Mouse (Mus musculus) c-Kit-positive CD71-negative TER-119-negative erythroid progenitor cells, embryonic 14.5 days (primary cell): ENCODE data around the gene Try4.
A peak's percentile ranks its signal among the peaks of the same experiment; 100 is the strongest.
"Not testable (repeated sequence)": the region's sequence is repeated elsewhere in the genome, so short reads cannot be mapped to it uniquely, and the experiment has no call there.

Experiments
- DNase-seq: peaks from one replicate; pipeline ENCODE4 v3.0.0-alpha.2; 2013; ENCODE audit warnings: low read depth

The Try4 gene

DNA sequence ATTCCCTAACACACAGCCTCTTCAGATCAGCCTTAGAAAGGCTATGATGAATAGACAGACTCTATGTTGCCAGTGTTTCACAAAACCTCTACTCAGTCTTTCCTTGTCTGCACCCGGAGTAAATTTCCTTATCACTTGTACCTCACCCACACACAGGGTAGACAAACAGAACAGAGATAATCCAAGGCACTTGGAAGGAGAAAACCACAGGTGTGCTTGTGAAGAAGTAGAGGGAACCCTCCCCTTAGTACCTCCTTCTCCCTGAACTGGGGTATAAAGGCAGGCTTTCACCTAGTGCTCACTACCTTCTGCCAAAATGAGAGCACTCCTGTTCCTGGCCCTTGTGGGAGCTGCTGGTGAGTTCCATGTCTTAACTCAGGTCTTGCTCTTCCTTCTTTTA lies at the start of gene Try4:
Try4 (plus strand) TSS at position 301 of the 400 bp plus-strand sequence.
- DNase-seq = no peak

DNA sequence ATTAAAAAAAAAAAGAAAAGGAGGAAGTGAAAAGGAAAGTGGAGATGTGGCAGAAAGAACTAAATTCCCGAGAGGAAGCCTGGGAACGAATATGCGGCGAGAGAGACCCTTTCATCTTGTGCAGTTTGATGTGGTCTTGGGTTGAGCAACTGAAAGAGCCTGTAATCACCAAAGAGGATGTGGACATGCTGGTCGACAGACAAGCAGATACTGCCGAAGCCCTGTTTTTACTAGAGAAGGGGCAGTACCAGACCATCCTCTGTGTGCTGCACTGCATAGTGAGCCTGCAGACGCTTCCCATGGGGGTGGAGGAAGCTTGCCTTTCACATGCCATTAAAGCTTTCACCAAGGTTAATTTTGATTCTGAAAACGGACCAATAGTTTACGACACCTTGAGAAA lies 48.8 kb upstream of the Try4 start:
- not testable (repeated sequence) for DNase-seq

DNA sequence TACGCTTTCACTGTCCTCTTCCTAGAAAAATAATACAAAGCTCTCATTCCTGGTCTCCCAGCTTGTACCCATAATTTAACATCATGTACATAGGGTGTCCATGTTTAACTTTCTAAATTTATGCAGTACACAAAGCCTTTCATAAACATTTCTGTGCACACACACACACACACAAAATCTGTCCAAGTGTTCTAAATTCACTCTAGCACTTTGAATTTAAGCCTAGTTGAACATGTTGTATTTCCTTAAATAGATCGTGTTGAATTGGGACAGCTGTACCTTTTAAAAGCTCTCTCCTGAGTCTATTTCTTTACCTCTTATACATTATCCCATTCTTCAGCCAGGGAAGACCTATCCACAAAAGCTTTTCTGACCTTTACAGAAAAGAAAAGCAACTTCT lies 45.6 kb upstream of the Try4 start:
- DNase-seq = no peak

DNA sequence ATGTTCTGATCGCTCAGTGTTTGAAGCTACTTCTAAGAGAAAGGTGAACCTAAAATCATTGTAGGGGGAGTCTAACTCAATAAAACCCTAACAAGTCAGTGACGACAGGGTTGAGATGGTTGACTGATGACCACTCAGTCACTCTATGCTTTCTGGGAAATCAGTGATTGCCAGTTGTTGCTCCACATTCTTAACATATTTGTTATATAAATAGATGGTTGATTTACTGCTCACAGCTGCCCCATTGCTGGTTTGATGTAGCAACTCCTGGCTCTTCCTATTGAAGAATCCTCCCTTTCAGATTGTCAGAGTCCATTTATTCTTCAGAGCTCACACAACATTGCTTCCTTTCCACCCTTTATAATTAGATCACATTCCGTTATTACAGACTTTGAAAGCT lies 44.6 kb upstream of the Try4 start:
- DNase-seq = no peak

DNA sequence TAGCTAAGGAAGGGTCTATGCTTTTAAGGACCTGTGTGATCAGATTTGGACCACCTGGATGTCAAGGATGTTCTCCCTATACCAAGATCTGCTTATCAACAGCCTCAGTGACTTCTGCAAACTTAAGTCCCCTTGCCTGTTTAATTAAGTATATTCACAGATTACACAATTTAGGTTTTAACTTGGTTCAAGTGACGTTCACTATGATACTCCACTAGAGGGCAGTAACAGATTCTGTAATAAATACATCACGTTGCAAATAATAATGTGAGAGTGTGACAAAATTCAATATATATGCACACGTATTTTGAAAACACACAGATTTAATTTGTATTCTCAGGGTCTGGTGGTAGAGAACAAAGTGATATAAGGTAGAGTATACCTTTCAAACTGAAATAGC lies 39.3 kb upstream of the Try4 start:
- peak; percentile 7 for DNase-seq

DNA sequence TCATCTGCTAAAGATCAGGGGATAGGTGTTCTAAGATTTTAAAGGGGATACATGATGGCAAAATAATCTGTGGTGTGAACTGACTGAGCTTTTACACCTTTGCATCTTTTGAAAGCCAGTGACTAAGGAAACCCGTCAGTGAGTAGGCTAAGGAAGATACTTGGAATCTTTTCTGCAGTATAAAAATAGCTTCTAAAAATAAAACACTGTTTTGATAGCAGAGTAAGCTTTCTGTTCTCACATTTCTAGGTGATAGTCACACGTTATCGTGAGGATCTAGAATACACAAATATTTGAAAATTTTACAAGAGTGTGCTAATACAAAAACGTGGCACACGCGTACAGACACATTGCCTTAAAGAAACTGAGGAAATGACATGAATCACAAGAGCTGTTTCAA lies 35.9 kb upstream of the Try4 start:
- DNase-seq = no peak

DNA sequence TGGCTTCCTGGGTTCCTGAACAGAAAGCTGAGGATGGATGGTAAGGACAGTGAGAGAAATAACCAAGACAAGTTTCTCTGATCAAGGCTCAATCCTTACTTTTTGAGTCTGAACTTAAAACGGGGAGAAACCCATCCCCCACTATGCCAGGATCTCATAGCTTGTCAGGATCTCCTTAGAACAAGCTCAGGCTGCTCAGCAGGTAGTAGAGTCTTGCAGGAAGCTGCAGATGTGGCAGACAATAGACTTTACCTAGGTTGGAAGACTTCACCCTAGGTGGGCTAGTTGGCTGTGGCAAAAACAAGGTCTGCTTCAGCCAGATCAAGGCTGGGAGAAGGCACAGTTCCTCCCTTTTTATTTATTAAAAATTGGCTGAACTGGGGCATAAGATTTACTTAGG lies 3.8 kb upstream of the Try4 start:
- DNase-seq = no peak

DNA sequence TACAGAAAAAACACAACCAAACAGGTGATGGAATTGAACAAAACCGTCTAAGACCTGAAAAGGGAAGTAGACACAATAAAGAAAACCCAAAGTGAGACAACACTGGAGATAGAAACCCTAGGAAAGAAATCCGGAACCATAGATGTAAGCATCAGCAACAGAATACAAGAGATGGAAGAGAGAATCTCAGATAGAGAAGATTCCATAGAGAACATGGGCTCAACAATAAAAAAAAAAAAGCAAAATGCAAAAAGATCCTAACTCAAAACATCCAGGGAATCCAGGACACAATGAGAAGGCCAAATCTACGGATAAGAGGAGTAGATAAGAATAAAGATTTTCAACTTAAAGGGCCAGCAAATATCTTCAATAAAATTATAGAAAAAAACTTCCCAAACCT lies 14.7 kb downstream of the Try4 start, which contains the start of gene Try5:
Try5 (minus strand) TSS at position 101 of the 400 bp plus-strand sequence.
- not testable (repeated sequence) for DNase-seq

DNA sequence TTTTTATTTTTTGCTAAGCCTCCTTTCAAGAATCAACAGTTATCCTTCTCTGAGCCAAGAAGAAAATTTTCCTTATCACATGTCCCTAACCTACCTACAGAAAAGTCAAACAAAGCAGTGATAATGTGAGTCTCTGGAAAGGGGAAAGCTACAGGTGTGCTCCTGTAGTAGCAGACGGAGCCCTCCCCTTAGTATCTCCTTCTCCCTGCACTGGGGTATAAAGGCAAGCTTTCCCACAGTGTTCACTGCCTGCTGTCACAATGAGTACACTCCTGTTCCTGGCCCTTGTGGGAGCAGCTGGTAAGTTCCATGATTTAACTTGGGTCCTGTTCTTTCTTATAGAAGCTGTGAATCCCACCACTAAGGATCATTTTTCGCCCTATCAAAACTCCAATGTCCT lies 51.9 kb downstream of the Try4 start, which contains the start of gene Try10:
Try10 (plus strand) TSS at position 174 of the 400 bp plus-strand sequence.
- no peak for DNase-seq
